Mouse (Mus musculus) adrenal gland, adult 18-20 months (tissue): ENCODE measurements around the gene Rab17. TPM values are rescaled to one million over a fixed set of nuclear protein-coding genes. Genes with fewer than 3 reads are reported as not detected.

Experiments used
- DNase-seq, 2 experiments: peaks; one replicate each; pipeline ENCODE4 v3.0.0; 2021 to 2022; ENCODE audit warnings: low spot score in 2 of 2
- total RNA-seq, 2 experiments: library from RNA; stranded (reverse); gene quantifications; 1 replicate in 1 of 2; 2 replicates in 1 of 2; pipeline ENCODE4 v1.2.3; 2021

Gene Rab17
- total RNA-seq, 2 experiments from 2014 or later: not detected

DNA sequence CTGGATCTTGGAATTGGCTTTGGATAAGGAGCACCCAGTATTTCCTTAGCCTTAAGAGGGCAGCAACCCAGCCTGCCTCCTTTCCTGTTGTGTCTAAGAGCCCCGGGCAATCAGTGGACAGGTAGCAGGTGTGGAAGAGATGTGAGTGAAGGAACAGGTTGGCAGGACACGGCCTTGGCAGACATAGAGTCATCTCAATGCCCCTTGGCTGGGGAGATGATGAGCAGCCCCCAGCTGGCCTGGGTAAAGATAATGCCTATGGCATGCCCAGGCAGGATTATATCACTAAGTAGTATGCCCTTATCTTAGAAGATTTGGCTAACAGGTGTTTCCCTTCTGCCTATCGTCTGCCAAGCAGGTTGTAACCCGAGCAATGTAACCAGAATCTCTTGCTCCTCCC, 27.7 kb upstream of the Rab17 start:
- DNase-seq: no peak

DNA sequence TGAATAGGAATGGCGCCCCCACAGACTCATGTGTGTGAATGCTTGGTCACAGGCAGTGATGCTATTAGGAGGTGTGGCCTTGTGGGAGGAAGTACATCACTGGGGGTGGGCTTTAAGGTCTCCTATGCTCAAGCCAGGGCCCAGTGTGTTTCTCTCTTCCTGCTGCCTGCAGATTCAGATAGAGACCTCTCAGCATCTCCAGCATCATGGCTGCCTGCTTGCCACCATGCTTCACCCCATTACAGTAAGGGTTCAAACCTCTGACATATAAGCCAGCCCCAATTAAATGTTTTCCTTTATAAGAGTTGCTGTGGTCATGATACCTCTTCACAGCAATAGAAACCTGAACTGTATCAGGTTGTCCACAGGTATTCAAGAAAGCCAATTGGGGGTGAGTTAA, 26.5 kb upstream of the Rab17 start:
- DNase-seq: no peak

DNA sequence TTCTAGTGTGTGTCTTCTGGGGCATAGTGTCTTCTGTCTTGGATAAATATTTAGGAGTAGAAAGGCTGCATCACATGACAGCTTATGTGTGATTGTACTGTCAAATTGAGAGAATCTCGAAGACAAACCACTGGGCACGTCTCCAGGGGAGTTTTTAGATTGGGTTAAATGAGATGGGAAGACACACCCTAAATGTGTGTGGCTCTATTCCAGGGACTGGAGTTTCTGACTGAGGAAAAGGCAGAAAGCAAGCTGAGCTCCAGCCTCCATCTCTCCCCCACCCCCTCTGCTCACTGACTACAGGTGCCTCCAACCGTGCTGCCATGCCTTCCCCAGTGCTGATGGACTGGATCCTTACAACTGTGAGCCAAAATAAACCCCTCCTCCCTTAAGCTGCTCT, 11.9 kb upstream of the Rab17 start:
- DNase-seq: no peak

DNA sequence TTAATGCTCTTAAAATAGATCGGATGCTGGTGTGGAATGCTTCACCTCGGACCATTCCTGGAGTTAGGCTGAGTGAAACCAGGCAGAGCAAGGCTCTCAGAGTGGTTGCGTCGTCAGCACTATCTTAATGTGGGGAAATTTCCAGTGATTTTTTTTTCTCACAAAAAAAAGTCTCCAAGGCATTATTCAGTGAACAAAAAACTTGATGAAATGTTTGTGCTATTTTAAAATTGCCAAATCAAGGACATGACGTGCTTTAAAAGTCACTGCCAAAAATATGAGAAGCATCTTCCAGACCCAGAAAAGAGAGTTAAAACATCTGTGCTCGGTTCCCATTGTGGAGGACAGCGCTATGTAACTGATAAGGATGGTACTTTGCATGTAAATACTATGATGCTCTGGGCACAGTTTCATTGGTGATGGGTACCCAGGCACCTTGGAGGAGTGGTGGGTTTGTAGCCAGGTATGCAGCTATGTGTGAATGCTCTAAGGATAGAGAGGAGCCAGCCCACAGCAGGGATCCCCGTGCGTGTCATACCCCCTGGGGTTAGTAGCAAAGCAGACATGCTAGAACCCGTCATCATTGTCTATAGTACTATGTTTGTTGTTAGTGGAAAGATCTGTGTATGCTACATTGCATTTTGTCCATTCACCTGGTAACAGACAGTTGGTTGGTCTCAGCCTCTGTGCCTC, 11.3 kb upstream of the Rab17 start:
- no peak for DNase-seq

DNA sequence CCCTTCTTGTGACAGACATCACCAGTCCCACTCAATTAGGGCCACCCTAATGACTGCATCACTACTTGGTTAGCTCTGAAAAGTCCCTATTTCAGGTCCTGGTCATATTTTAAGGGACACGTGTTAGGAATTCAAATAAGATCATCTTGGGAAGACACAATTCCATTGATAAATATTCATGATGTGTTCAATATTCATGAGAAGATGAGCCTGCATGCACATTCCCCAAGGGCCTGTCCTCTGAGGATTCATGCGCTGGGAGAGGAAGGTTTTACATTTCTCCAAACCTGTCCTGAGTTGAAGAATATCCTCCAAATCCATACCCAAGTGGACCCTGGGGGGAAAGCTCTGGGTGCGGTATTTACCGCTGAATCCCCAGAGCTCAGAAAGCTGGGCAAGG, 6.5 kb upstream of the Rab17 start:
- peak in 1 of 2 experiments; percentile 17 for DNase-seq

DNA sequence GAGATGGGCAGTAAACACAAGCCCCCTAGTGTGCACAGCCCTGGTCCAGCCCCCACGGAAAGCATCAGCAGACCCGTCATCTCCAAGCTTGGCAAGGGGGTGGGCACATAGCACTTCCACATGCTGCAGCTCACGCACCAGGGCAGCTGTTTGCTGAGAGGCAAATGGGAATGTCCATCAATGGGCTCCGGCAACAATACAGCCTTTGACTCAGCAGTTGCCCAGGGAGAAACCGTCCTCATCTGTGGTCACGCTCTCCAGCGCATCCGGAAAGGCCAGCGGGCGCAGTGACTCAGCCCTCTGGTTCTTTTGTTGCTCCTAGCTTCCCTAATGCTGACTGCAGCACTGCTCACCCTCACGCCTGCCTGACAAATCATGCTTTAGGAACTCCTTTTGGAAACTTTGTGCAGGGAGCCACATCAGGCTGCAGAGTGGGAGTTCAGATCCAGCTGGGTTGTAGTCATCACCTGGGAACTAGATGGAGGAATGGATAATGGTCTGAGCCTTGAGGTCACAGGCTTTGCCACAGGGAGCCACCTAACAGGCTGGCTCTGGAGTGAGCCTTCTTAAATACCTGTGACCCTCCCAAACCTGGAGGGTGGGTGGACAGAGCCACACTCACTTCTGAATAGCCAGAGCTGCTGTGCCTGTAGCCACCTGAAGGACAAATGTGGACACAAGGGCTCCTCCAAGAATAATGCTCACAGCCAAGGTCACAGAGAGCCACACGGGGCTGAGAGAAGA, 5.6 kb upstream of the Rab17 start:
- DNase-seq: peak; percentile 56 to 61

DNA sequence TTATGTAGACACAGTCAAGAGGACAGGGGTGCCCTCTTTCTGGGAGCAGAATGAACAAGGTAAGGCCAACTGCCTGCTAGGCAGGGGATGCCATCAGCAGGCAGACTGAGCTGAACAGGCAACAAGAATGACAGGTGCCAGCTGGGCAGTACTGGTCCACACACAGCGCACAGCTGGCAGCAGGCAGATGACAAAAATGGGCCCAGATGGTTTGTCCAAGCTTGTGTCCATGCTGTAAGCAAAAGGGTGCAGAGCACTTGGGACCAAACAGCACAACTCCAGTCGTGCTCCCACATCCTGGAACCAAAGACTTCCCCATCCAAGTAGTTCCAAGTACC, 4.1 kb upstream of the Rab17 start:
- DNase-seq: no peak

DNA sequence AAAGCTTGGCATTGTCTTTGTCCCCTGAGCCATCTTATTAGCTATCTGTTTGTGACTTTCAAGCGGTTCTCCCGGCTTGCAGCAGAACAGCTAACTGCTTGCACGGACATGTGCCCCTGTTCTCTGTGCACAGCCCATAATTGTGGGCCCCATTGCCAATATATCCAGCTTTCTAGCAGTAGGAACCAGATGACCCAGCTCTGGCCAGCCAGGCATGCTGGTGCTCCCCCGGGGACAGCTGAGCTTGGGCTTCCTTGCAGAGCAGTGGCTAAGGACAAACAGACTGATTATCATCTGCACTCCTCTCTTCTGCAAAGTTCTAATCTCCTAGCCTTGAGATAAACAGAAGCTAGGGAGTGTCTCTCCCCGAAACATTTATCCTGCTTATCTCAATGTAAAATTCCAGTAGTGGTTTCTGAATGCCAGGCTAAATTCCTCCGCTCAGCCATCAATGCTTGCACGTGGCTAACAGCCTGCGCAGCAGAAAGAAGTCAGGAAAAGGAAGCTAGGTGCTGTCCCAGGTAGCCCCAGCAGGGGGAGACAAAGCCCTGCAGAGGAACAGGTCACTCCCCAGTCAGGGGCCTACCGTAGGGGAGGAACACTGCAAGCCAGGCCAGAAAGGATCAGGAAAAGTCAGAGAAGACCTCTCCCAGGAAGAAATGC, 3.6 kb upstream of the Rab17 start:
- DNase-seq: peak; percentile 97

DNA sequence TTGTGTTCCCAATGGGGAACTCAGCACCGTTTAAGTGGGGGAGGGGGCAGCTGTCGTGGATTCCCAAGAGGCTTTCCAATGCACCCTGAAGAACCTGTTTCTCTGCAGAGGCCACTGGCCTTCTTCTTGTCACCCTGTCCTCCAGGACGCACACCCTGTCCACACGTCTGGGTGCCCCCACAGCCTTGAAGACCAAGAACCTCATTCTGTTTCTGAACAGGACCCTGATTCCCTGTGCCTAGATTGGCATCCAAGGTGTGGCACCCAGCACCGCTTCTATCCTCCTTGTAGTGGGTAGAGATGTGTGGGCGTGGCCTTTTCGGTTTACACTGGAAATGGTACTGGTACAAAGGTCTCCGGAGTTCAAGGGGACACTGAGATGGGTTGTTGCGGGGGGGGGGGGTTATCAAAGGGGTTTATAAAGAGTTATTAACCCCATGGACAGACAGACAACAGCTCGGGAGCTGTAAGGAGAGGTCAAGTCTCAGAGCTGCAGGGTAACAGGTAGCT, 475 bp upstream of the Rab17 start:
- DNase-seq: no peak

DNA sequence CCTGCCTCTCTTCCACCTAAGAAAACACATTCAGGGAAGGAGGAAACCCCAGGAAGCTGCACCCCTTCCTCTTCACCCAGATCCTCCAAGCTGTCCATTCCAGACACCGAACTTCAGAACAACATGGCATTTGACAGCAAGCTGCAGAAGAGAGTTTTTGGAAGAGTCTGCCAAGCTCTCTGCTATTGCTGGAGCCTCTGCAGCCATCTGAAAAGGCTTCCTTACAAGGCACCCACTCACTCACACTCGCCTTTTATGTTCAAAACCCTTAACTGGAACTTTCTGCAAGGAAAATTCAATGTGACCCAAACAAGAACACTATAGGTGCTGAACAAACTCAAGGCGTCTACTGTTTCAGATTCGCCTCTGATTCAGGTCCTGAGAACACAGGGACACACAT, 812 bp downstream of the Rab17 start:
- DNase-seq: no peak

DNA sequence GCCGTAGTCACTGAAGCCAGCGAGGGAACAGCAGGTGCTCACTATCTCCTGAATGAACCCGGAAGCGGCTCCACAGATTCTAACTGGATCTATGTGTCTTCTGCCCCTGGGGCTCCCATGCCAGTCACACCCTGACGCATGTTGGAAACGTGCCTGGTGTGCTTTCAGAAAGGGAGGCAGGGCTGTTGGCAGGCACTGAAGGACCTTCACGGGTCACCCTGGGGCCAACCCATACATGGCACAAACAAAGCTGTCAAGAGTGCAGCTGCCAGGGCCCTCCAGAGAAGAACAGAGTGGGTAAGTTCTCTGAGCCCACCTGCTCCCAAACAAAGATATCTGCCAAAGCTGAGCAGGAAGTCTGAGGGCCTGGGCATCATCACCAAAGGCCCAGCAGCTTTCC, 1.9 kb downstream of the Rab17 start:
- peak; percentile 36 to 52 for DNase-seq

DNA sequence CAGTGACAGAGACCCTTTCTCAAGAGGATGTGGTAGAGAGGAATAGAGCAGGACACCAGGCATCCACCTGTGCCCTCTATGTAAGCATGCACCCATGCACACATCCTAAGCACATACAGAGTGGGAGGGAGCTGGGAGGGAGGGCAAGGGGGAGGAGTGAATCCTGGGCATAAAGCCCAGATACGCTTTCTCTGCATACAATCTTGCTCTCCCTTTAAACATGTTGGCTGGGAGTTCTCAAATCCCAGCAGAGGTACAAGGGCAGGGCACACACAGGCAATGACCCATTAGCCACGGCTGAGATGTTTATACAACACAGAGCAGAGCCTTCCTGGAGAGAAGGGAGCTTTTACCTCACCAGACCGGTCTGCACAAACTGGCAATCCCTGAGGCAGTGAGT, 6.5 kb downstream of the Rab17 start:
- DNase-seq: no peak

DNA sequence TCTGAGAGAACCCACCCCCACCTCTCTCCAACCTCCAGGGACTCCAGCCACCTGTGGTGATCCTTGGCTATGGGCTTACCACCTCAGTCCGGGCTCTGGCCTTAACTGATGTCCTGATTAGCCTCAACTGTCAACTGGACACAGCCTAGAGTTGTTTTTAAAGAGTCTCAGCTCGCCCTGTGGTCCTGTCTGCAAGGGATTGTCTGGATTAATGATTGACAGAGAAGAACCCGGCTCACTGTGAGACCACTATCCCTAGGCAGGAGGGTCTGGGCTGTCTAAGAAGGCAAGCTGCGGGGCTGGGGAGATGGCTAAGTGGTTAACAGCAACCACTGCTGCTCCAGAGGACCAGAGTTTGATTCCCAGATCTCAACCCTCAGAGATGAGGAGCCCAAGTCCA, 6.9 kb downstream of the Rab17 start:
- no peak for DNase-seq

DNA sequence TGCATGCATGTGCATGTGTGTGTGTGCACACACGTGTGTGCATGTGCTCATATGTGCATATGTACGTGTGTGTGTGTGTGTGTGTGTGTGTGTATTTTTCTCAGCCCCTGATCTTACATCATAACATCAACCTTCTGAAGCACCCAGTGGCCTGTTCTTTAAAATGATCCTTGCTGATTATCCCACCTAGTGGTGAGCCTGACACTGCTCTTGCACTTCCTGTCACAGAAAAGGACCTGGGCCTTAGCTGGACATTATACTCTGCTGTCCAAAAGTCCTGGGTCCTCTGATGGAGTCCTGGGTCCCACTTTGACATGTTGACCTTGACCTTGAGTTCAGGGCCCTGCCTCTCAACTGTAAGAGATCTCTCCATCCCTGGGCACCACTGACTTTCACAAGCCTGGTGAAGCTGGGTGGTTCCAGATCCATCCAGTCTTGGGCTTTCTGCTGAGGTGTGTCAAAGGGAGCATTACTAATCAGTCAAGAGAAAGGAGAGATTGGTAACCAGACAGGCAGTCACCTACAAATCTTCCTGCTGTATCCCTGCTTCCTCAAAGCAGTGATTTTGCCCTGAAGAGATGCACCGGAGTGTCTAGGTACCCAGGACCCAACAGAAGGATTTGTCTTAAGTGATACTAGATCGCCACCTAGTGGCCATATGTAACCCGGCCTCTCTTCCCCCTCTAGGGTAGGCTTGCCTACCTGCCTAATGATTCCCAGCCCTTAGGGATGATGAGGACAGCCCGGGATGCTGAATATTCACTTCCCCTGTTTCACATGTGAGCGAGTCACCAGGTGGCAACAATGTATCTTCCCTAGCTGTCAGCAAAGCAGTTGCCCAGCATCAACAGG, 13.0 kb downstream of the Rab17 start:
- peak; percentile 43 to 52 for DNase-seq

DNA sequence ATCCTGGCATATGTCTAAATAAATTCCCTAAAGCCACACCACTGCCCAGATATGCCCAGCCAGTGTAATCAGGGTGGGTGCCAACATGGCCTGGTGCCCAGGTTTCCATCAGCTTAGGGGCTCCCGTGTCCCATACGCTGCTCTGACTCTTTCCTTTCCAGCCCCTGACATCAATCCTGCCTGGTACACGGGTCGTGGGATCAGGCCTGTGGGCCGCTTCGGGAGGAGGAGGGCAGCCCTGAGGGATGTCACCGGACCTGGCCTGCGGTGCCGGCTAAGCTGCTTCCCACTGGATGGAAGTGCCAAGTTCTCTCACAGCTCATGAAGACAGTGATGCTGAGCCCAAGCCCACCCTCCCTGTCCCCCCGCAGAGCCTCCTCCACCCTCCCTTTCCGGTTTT, 15.8 kb downstream of the Rab17 start:
- DNase-seq: no peak

DNA sequence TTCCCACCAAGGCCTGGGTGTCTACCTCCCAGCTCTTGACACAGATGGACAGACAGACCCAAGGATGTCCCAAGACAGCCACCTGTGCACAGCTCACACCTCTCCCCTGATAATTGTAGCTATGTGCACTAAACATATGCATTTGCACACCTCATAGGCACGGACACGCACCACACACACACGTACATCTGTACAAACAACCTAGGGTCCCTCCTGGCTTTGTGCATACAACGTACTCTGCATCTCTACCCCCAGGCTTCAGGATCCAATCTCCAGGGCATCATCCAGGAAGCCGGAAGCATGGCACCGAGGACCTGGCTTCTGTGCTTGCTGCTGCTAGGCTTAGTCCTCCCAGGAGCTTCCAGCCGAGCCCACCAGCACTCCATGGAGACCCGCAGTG, 16.7 kb downstream of the Rab17 start, which contains the start of gene Prlh:
TSS of gene Prlh (plus strand) at position 301 of the 400 bp plus-strand sequence.
- no peak for DNase-seq

DNA sequence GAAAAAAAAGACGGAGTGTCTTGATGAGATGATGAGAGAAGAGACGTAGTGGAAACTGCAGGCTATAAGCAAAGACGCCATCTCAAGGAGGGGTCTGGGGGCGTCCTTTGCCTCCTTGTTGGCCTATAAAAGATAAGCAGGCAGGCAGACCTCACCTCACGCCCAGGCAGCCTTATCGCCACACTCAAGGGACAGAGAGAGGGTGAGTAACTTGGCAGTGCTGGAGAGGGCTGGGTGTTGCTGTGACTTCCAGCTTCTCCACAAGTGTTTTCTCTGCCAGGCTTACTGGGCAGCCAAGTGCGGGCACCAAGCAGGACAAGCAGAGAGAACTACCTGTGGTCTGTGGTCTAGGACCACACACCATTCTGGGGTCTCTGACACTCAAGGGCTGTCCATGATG, 17.8 kb downstream of the Rab17 start:
- DNase-seq: no peak

DNA sequence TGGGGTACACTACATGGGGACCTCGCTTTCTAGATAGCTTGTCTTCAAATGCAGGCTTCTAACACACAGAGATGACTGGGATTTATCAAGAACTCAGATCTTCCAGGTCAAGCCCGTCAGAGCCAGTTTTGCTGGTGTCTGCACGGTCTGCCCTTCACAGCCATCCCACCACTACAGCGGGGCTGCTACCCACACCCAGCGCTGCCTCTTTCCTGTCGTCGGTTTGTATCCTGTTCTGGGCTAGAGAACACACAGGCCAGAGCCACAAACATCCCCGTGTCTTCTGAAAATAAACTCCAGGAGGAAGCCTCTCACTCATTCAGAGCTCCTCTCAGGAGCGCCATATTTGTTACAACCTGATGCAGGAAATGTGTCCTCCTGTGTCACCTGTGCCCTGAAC, 20.2 kb downstream of the Rab17 start:
- DNase-seq: no peak

DNA sequence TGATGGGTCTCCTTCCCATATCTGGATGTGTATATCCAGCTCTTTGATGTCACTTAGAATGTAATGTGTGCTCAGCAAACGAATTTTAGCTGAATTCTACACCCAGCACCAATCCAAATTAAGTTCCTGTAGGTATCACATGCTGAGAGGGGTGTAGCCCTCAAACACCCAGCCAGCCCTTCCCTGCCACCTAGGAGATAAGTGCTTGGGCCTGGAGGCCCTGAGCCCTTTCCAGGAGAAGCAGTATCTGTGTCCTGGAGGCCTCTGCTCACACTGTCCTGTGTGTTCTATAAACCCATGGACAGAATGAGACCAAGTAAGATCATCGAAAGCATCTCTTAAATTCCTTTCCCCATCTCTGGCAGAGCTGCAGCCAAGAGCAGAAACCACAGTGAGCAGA, 22.2 kb downstream of the Rab17 start:
- DNase-seq: no peak

DNA sequence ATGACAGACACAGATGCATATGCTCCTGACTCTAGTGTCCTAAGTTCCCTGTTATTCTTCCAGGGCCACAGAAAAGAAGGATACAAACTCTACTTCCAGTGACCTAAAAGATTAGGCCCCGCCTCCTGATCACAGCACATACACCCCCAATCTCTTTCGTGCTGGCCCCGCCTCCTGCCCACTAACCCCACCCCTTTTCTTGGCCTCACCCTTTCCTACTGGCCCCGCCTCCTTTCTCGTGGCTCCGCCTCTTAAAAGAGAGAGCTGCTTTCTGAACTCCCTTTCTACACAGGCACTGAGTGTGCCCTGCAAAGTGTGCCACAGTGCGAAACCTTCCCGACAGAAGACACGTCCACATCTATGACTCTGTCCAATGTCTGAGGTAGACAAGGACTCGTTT, 24.3 kb downstream of the Rab17 start:
- no peak for DNase-seq

DNA sequence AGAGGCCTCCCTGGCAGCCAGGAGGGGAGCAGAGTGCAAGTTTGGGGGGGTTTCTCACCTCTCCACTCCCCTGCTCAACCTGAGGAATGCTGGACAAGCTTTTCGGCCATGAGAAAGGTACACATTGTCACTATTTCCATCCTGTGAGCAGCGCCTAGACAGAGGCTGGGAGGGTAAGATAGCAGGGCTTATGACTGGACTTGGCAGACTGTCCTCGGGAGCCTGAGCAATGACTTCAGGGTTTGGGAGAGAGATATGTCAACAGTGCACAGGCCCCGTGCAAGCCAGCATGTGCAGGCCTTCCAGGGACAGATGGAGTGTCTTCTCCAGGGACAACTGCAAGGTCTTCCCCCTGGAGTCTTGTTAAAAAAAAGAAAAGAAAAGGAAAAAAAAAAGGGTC, 29.5 kb downstream of the Rab17 start:
- no peak for DNase-seq
